Mouse (Mus musculus): ENCODE measurements around the gene 4930415O20Rik.
A peak's percentile ranks its signal among the peaks of the same experiment; 100 is the strongest.

- TF ChIP-seq CTCF (IDR thresholded peaks at IDR 0.05; ENCODE audit: extremely low read depth, insufficient read length, insufficient replicate concordance, low read depth, low read length) (peak; percentile 78), POLR2A (IDR thresholded peaks at IDR 0.05; ENCODE audit: low read depth, low read length) (no peak)
These were observed 60.7 kb downstream of the 4930415O20Rik start for GRCm38 (mm10) chr15:98631493-98631892.

All from small intestine, adult 2 months (tissue).